12 mouse cellular contexts compared by ENCODE assay signal in the genomic region with DNA sequence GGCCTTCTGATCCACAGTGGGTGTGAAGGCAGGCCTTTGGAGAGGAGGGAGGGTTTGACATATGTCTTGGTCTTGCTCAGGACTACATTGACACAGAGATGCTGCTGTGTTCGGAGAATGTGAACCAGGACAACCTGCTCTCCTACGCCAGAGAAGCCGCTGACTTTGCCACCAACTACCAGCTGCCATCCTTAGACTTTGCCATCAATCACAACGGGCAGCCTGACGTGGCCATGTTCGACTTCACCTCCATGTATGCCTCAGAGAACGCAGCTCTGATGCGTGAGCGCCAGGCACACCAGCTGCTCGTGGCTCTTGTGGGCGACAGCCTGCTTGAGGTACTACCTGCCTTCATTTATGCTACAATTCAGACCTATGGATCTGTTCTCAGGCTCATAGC.
"Had no signal": no experiment of that assay in that cellular context is flagged by ENCODE, and none has a peak within 500 bp of the region (broad histone marks: within the 10 kb centered on the region; RNA-seq: fewer than 3 reads in every experiment).

No protein-coding gene starts in this region.

- DNase-seq: kidney, postnatal 10 days; kidney, postnatal 4 days; lung, adult 2 months; lung, postnatal 36 days; right cerebral cortex, postnatal 14 days had no signal

- H3K4me3 ChIP-seq: left cerebral cortex, adult 2 months; limb, embryonic 10.5 days; liver, embryonic 15.5 days; midbrain, embryonic 13.5 days; stomach, embryonic 15.5 days had no signal

- H3K27me3 ChIP-seq: liver, embryonic 15.5 days; midbrain, embryonic 13.5 days; stomach, embryonic 15.5 days had no signal

- H3K27ac ChIP-seq: limb, embryonic 10.5 days; liver, embryonic 15.5 days; midbrain, embryonic 13.5 days; stomach, embryonic 15.5 days had no signal

- H3K4me2 ChIP-seq: liver, embryonic 11.5 days; liver, embryonic 15.5 days; midbrain, embryonic 13.5 days; stomach, embryonic 15.5 days had no signal

- H3K36me3 ChIP-seq: limb, embryonic 10.5 days; liver, embryonic 15.5 days; midbrain, embryonic 13.5 days had no signal

- H3K4me1 ChIP-seq: liver, embryonic 15.5 days had no signal

- H3K9ac ChIP-seq: liver, embryonic 15.5 days; midbrain, embryonic 13.5 days; stomach, embryonic 15.5 days had no signal

- H3K9me3 ChIP-seq: limb, embryonic 10.5 days; liver, embryonic 15.5 days; midbrain, embryonic 13.5 days; stomach, embryonic 15.5 days had no signal

- ATAC-seq: lung, postnatal 0 days; midbrain, embryonic 13.5 days had no signal
